Mouse (Mus musculus): ENCODE measurements around the gene A4gnt.
"Not testable (repeated sequence)": the region's sequence is repeated elsewhere in the genome, so short reads cannot be mapped to it uniquely, and the experiment has no call there.

DNA sequence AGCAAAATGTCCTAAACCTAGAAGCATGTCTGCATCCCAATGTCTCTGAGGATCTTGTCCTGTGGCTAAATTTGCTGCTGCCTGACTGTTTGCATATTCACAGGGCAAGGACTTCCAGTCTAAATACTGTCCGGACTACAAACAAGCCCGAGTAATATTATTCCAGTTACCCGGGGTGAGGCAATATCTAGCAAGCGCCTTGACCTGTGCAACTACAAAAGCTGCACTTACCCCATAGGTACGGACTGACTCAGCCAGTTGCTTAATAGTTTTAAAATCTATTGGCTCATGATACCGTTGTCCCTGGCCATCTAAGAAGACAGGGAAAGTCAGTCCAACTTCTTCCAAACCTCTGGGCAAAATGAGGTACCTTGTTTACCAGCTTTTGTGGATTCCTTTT, 13.2 kb upstream of the A4gnt start:
- TF ChIP-seq POLR2A (IDR thresholded peaks at IDR 0.05; ENCODE audit: insufficient read length, low read depth); MAX (IDR thresholded peaks at IDR 0.05; ENCODE audit: low read depth); MYOG (IDR thresholded peaks at IDR 0.05; ENCODE audit: control insufficient read depth in 1 of 3, insufficient read depth in 1 of 3, insufficient read length in 2 of 3, low read depth in 2 of 3); USF1 (IDR thresholded peaks at IDR 0.05; ENCODE audit: low read depth); E2F4 (IDR thresholded peaks at IDR 0.05; ENCODE audit: insufficient read depth); POLR2AphosphoS2 (IDR thresholded peaks at IDR 0.05; ENCODE audit: insufficient read length, low read depth); REST (IDR thresholded peaks at IDR 0.05; ENCODE audit: insufficient read depth, insufficient read length); TCF12 (IDR thresholded peaks at IDR 0.05; ENCODE audit: insufficient read depth, poor library complexity, severe bottlenecking); TCF3 (IDR thresholded peaks at IDR 0.05; ENCODE audit: insufficient read length, low read depth): not testable (repeated sequence)
